Mouse (Mus musculus): ENCODE results near the gene 3110021N24Rik. TPM values are rescaled to one million over a fixed set of nuclear protein-coding genes. Genes with fewer than 3 reads are reported as not detected.

3110021N24Rik gene
- polyA plus RNA-seq, 1 experiment from 2014 or later = not detected

DNA sequence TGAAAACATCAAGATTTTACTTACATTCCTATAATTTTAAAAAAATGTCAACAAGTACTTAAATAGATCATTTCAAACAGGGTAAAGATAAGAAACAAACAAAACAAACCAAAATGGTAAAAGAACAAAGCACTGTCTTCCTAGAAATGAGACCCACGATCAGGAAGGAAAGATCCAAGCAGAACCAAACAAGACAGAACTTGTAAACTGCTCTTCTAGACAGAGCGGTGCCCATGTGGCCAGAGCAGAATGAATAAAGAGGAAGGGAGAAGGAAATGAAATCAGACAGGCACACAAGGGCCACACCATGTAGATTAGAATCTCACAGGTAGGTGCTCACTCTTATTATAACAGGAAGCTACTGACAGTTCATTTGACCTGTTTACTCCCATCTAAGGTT is 107.2 kb downstream of the 3110021N24Rik start:
- WGBS (ENCODE audit: missing documents) = 88% methylated on average over 2 of the region's 2 CpGs
- peaks cover 32% of the 10 kb centered on the region for H3K36me3 ChIP-seq (ENCODE audit: inconsistent target)
- H3K4me3 ChIP-seq (ENCODE audit: inconsistent target) = no peak overlapping the region
- peaks cover 11% of the 10 kb centered on the region for H3K79me2 ChIP-seq (ENCODE audit: inconsistent target)
- no peak overlapping the region for H3K27ac ChIP-seq

DNA sequence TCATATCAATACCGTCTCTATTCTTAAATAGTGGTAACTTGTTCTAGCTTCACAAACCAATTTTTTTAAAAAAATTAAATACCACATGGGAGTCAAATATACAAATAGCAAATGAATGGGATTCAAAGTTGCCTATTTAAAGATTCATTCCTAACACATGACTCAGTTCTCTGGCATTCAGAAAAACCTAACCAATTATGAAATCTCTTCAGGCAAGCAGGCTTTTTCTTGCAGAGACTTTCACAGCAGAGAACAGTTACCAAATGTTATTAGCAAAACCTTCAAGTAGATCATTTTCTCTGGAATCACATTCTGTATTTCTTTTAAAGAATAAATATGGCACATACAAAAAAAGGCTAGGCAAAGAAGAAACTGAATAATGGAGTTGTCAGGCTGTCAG is 111.2 kb downstream of the 3110021N24Rik start:
- H3K36me3 ChIP-seq (ENCODE audit: inconsistent target) = peaks cover 2% of the 10 kb centered on the region; the same call in 1 of the 2 replicates
- H3K79me2 ChIP-seq (ENCODE audit: inconsistent target) = peaks cover 38% of the 10 kb centered on the region
- H3K27ac ChIP-seq = no peak overlapping the region
- no peak overlapping the region for H3K4me3 ChIP-seq (ENCODE audit: inconsistent target)
- WGBS (ENCODE audit: missing documents) = 100% methylated on average over 1 of the region's 1 CpGs

Other genes starting within 250 kb of the 3110021N24Rik start
- 38.8 to 42.1 TPM (median 40.2 TPM) in 3 replicates for gene Prpf38a, start 140.3 kb upstream of the 3110021N24Rik start, polyA plus RNA-seq (2018)
- 0.28 to 5.4 TPM (median 0.93 TPM) in 3 replicates for gene Orc1, start 140.2 kb upstream of the 3110021N24Rik start, polyA plus RNA-seq (2018)
- 38.2 to 64.5 TPM (median 46.3 TPM) in 3 replicates for gene Cc2d1b, start 99.7 kb upstream of the 3110021N24Rik start, polyA plus RNA-seq (2018)
- 0.55 to 1.7 TPM (median 1.3 TPM) in 3 replicates for gene Zfyve9, start 61.1 kb downstream of the 3110021N24Rik start, polyA plus RNA-seq (2018)
- gene Btf3l4, start 114.0 kb downstream of the 3110021N24Rik start, polyA plus RNA-seq (2018) = 34.5 to 70.6 TPM (median 61.1 TPM) in 3 replicates
- gene Txndc12, start 115.0 kb downstream of the 3110021N24Rik start, polyA plus RNA-seq (2018) = 53.6 to 64.7 TPM (median 56.5 TPM) in 3 replicates
- 7.3 to 17.3 TPM (median 8.9 TPM) in 3 replicates for gene Kti12, start 128.1 kb downstream of the 3110021N24Rik start, polyA plus RNA-seq (2018)
- gene A730015C16Rik, start 129.0 kb downstream of the 3110021N24Rik start, polyA plus RNA-seq (2018) = not detected in 3 replicates
- 0.27 TPM in 1 of 3 replicates, not detected in the others for gene Rab3b, start 159.4 kb downstream of the 3110021N24Rik start, polyA plus RNA-seq (2018)